Mouse (Mus musculus): ENCODE measurements around the gene Cwc22. TPM values are rescaled to one million over a fixed set of nuclear protein-coding genes. Genes with fewer than 3 reads are reported as not detected.

The Cwc22 gene
- polyA plus RNA-seq, 1 experiment from 2014 or later, result 32.8 TPM

DNA sequence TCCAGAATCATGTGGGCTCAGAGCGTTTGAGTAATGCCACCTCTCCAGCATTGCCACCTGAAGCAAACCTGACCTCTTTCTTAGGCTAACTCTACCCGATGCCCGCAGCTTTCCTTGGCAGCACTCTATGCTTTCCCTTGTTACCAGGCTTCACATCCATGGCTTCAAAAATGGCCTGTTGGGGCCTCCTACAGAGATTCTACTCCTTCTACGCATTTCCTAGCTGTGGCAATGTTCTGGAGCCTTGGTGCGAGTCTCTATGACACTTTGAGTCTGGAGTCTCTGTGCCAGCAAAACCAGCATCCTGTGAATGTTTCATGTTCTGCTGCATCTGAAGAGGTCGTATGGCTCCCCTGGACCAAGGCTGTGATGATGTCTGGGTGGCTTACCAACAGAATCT is 69.8 kb downstream of the Cwc22 start:
- Histone ChIP-seq H3K4me1 (ENCODE audit: insufficient read depth, low read length) (no peaks in the 10 kb centered on the region), H3K9me3 (ENCODE audit: low read length) (no peaks in the 10 kb centered on the region), H3K27ac (ENCODE audit: low read length) (no peak overlapping the region), H3K27me3 (ENCODE audit: insufficient read depth, low read length) (no peaks in the 10 kb centered on the region), H3K4me2 (replicated peaks; ENCODE audit: low read depth, low read length) (no peak overlapping the region), H3K9ac (replicated peaks; ENCODE audit: low read length) (no peak overlapping the region), H3K4me3 (ENCODE audit: low read length) (no peak overlapping the region), H3K36me3 (ENCODE audit: insufficient read depth, low read length) (no peaks in the 10 kb centered on the region)
- 89% methylated on average over 6 of the region's 6 CpGs for WGBS
- no peak for ATAC-seq (ENCODE audit: low FRiP score, low TSS enrichment)

DNA sequence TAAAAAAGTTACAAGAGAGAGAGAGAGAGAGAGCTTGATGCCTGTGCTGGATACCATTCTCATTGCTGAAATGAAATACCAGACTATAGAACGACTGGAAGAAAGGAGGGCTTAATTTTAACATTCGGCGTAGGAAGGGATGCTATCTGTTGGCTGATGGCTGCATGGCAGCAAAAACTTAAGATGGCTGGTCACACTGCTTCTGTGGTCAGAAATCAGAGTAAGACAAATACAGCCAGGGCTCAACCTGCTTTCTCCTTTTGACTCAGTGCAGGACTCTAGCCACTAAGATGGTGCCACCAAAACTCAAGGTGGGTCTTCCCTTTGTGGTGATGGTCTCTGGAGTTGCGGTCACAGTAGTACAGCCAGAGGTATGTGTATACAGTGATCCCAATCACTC is 70.7 kb downstream of the Cwc22 start:
- no peak overlapping the region for H3K27ac ChIP-seq (ENCODE audit: low read length)
- no peaks in the 10 kb centered on the region for H3K4me1 ChIP-seq (ENCODE audit: insufficient read depth, low read length)
- no peak overlapping the region for H3K4me2 ChIP-seq (replicated peaks; ENCODE audit: low read depth, low read length)
- no peaks in the 10 kb centered on the region for H3K9me3 ChIP-seq (ENCODE audit: low read length)
- H3K36me3 ChIP-seq (ENCODE audit: insufficient read depth, low read length), result no peaks in the 10 kb centered on the region
- H3K27me3 ChIP-seq (ENCODE audit: insufficient read depth, low read length), result no peaks in the 10 kb centered on the region
- ATAC-seq (ENCODE audit: low FRiP score, low TSS enrichment), result no peak
- WGBS, result 95% methylated on average over 4 of the region's 4 CpGs
- H3K9ac ChIP-seq (replicated peaks; ENCODE audit: low read length), result no peak overlapping the region
- H3K4me3 ChIP-seq (ENCODE audit: low read length), result no peak overlapping the region

DNA sequence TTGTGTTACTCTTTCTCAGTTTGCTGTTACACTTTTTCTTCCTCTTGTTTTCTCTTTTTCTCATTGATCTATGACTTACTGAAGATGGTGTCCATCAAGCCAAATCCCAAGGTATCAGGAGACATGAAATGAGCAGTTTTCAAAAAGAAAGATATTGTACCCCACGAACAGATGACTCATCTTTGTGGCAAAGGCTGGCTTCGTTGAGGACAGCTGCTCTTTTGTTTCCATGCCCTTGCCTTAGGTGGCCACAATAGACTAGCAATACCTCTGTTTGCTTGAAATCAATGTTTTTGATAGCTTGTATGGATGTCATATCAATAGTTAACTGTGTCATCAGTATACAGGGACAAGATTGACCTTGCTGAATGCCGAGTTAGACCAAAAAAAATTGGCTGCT is 71.5 kb downstream of the Cwc22 start:
- Histone ChIP-seq H3K4me1 (ENCODE audit: insufficient read depth, low read length) (no peaks in the 10 kb centered on the region), H3K9ac (replicated peaks; ENCODE audit: low read length) (no peak overlapping the region), H3K4me2 (replicated peaks; ENCODE audit: low read depth, low read length) (no peak overlapping the region), H3K27ac (ENCODE audit: low read length) (no peak overlapping the region), H3K9me3 (ENCODE audit: low read length) (no peaks in the 10 kb centered on the region), H3K36me3 (ENCODE audit: insufficient read depth, low read length) (no peaks in the 10 kb centered on the region), H3K27me3 (ENCODE audit: insufficient read depth, low read length) (no peaks in the 10 kb centered on the region), H3K4me3 (ENCODE audit: low read length) (no peak overlapping the region)
- ATAC-seq (ENCODE audit: low FRiP score, low TSS enrichment), result no peak
- WGBS, result 84% methylated on average over 3 of the region's 3 CpGs

DNA sequence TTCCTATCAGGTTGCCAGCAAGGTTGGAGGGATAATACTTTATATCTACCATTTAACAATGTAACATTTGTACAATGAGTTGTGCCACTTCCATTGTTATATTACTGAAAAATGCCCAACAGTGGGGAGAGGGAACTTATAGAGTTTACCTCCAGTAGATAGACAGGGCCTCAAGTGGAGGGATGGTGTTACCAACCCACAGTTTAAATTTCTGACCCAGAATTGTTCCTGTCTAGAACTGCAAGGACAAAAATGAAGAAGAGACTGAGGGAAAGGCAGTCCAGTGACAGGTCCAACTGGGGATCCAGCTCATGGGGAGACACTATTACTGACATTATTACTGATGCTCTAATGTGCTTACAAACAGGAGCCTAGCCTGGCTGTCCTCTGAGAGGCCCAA is 72.4 kb downstream of the Cwc22 start:
- H3K4me1 ChIP-seq (ENCODE audit: insufficient read depth, low read length), result no peaks in the 10 kb centered on the region
- no peak for ATAC-seq (ENCODE audit: low FRiP score, low TSS enrichment)
- H3K27ac ChIP-seq (ENCODE audit: low read length), result no peak overlapping the region
- H3K9me3 ChIP-seq (ENCODE audit: low read length), result no peaks in the 10 kb centered on the region
- H3K36me3 ChIP-seq (ENCODE audit: insufficient read depth, low read length), result no peaks in the 10 kb centered on the region
- H3K9ac ChIP-seq (replicated peaks; ENCODE audit: low read length), result no peak overlapping the region
- no peak overlapping the region for H3K4me2 ChIP-seq (replicated peaks; ENCODE audit: low read depth, low read length)
- no peaks in the 10 kb centered on the region for H3K27me3 ChIP-seq (ENCODE audit: insufficient read depth, low read length)
- H3K4me3 ChIP-seq (ENCODE audit: low read length), result no peak overlapping the region

DNA sequence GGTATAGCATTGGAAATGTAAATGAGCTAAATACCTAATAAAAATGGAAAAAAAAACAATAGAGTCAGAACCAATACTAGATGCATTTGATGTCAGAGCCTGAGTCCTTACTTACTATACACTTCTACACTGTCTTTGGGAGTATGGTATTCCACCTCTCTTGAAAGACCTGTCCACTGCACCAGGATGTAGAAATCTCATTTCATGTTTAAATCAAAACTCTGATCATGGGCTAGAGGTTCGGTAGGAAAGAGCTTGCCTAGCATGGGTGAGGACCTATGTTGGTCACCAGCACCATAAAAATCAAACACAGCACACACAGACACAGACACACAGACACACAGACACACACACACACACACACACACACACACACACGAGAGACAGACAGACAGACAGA is 73.5 kb downstream of the Cwc22 start:
- WGBS, result 78% methylated on average over 2 of the region's 2 CpGs
- no peaks in the 10 kb centered on the region for H3K27me3 ChIP-seq (ENCODE audit: insufficient read depth, low read length)
- no peaks in the 10 kb centered on the region for H3K36me3 ChIP-seq (ENCODE audit: insufficient read depth, low read length)
- no peak overlapping the region for H3K4me3 ChIP-seq (ENCODE audit: low read length)
- H3K4me1 ChIP-seq (ENCODE audit: insufficient read depth, low read length), result no peaks in the 10 kb centered on the region
- ATAC-seq (ENCODE audit: low FRiP score, low TSS enrichment), result no peak
- no peak overlapping the region for H3K4me2 ChIP-seq (replicated peaks; ENCODE audit: low read depth, low read length)
- H3K27ac ChIP-seq (ENCODE audit: low read length), result no peak overlapping the region
- H3K9ac ChIP-seq (replicated peaks; ENCODE audit: low read length), result no peak overlapping the region
- no peaks in the 10 kb centered on the region for H3K9me3 ChIP-seq (ENCODE audit: low read length)

DNA sequence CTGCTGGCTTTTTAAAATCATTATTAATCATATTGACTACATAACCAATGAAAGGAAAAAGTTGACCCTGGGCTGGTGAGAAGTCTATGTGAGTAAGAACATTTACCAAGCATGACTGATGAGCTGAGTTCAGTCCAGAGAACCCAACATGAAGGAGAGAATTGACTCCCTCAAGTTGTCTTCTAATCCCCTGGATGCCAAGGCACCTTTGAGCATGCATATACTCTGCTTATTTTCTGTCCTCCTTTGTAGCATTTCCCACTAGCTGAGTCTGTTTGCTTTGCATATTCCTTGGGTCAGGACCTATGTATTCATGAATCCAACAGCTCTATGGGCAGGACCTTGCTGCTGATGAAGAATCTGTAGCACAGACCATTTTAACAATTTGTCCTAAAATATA is 75.0 kb downstream of the Cwc22 start:
- Histone ChIP-seq H3K36me3 (ENCODE audit: insufficient read depth, low read length) (no peaks in the 10 kb centered on the region), H3K27ac (ENCODE audit: low read length) (no peak overlapping the region), H3K9ac (replicated peaks; ENCODE audit: low read length) (no peak overlapping the region), H3K4me1 (ENCODE audit: insufficient read depth, low read length) (no peaks in the 10 kb centered on the region), H3K9me3 (ENCODE audit: low read length) (no peaks in the 10 kb centered on the region), H3K4me3 (ENCODE audit: low read length) (no peak overlapping the region), H3K27me3 (ENCODE audit: insufficient read depth, low read length) (no peaks in the 10 kb centered on the region), H3K4me2 (replicated peaks; ENCODE audit: low read depth, low read length) (no peak overlapping the region)
- no peak for ATAC-seq (ENCODE audit: low FRiP score, low TSS enrichment)

DNA sequence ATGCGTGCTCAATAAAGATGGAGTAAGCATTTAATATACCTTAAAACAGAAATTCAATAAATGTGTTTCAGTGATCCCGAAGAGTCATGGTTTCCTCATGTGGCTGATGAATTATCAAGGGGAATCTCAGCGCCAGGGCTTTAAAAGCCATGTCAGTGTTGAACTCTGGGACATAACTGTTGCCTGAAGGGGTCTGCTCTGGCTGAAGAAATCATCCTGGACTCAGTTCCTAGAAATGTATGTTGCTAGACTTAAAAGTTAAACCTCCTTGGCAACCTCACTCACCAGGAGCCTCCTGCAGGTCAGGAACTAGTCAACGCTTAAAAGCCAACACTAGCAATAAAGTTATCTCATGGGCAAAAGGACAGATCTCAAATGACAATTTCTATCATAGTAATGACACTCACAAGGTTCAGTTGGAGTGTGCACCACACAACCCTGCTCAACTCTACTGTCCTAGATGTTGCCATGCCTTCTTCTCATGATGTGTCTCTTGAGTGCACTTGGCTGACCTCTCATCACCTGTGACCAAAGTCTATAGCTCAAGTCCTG is 76.4 kb downstream of the Cwc22 start:
- Histone ChIP-seq H3K27me3 (ENCODE audit: insufficient read depth, low read length) (no peaks in the 10 kb centered on the region), H3K9ac (replicated peaks; ENCODE audit: low read length) (no peak overlapping the region), H3K4me3 (ENCODE audit: low read length) (no peak overlapping the region), H3K36me3 (ENCODE audit: insufficient read depth, low read length) (no peaks in the 10 kb centered on the region), H3K4me2 (replicated peaks; ENCODE audit: low read depth, low read length) (no peak overlapping the region), H3K4me1 (ENCODE audit: insufficient read depth, low read length) (no peaks in the 10 kb centered on the region), H3K9me3 (ENCODE audit: low read length) (no peaks in the 10 kb centered on the region), H3K27ac (ENCODE audit: low read length) (no peak overlapping the region)
- no peak for ATAC-seq (ENCODE audit: low FRiP score, low TSS enrichment)
- WGBS, result 85% methylated on average over 4 of the region's 4 CpGs

DNA sequence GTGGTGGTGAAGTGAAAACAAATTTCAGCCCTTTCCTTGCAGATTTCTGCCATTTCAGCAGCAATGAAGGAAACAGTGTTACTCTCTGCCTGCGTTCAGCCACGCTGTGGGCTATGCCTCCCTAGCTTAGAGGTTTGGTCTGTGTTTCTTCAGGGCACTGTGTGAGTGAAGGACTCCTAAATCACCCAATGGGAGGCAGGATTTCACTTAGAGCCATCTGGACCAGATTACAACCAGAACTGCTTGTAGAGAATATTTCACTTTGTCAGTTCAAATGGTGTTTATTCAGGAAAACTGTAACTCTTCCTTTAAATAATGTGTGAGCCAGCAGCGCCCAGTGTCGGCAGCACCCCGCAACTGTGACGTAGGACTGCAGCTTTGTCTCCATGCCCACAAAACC is 82.2 kb downstream of the Cwc22 start:
- no peaks in the 10 kb centered on the region for H3K4me1 ChIP-seq (ENCODE audit: insufficient read depth, low read length)
- ATAC-seq (ENCODE audit: low FRiP score, low TSS enrichment), result peak; percentile 57; the same call in 1 of the 2 replicates

DNA sequence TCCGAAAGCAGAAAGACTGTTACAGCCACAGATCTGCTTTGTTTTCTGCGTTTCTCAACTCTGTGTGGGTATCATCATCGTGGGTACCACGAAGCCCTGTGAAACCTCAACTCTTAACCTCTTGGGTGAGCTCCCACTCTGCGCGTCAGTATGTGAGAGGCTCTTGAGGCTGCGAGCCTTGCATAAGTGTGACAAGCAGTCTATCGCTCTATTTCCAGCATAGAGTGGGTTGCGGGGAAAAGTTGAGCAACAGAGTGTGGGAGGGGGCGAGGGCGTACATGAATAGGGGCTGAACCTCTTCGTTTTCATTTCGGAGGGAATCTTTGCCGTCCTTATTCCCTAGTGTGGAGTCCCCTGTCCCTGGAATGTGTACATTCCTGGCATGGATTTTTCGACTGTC is 82.7 kb downstream of the Cwc22 start:
- H3K27me3 ChIP-seq (ENCODE audit: insufficient read depth, low read length), result no peaks in the 10 kb centered on the region
- no peaks in the 10 kb centered on the region for H3K9me3 ChIP-seq (ENCODE audit: low read length)
- H3K4me3 ChIP-seq (ENCODE audit: low read length), result peak overlapping the region; percentile 29
- 49% methylated on average over 15 of the region's 15 CpGs for WGBS
- H3K4me1 ChIP-seq (ENCODE audit: insufficient read depth, low read length), result no peaks in the 10 kb centered on the region
- H3K27ac ChIP-seq (ENCODE audit: low read length), result no peak overlapping the region
- peak; percentile 42; the same call in 1 of the 2 replicates for ATAC-seq (ENCODE audit: low FRiP score, low TSS enrichment)
- H3K9ac ChIP-seq (replicated peaks; ENCODE audit: low read length), result 0 out of 2 replicates have a peak overlapping the region, but pooled peaks have one; percentile 29
- H3K4me2 ChIP-seq (replicated peaks; ENCODE audit: low read depth, low read length), result peak overlapping the region; percentile 48
- H3K36me3 ChIP-seq (ENCODE audit: insufficient read depth, low read length), result no peaks in the 10 kb centered on the region

More for the DNA sequence above, 82.2 kb downstream of the Cwc22 start:
- no peaks in the 10 kb centered on the region for H3K36me3 ChIP-seq (ENCODE audit: insufficient read depth, low read length)
- no peaks in the 10 kb centered on the region for H3K27me3 ChIP-seq (ENCODE audit: insufficient read depth, low read length)
- H3K4me3 ChIP-seq (ENCODE audit: low read length), result peak overlapping the region; percentile 29
- no peaks in the 10 kb centered on the region for H3K9me3 ChIP-seq (ENCODE audit: low read length)
- H3K4me2 ChIP-seq (replicated peaks; ENCODE audit: low read depth, low read length), result peak overlapping the region; percentile 48
- 0 out of 2 replicates have a peak overlapping the region, but pooled peaks have one; percentile 29 for H3K9ac ChIP-seq (replicated peaks; ENCODE audit: low read length)
- 20% methylated on average over 6 of the region's 6 CpGs for WGBS
- H3K27ac ChIP-seq (ENCODE audit: low read length), result no peak overlapping the region

DNA sequence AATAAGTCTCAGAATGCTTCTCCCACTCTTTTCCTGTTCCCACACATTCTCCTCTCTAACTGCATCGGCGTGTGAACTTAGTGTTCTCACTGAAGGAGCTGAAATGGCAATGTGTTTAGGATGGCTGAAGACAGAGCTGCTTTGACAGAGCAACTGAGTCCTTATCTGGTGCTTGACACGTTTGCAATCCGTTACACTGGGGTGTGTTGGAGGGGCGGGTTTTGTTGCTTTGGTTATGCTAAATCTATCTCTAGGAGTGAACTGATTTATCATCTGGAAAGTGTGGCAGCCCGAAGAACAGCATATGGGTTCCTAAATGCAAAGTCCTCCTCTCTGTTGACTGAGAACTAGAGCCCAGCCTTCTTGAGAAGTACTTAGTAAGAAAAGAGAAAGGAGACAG is 104.7 kb downstream of the Cwc22 start:
- Histone ChIP-seq H3K27me3 (ENCODE audit: insufficient read depth, low read length) (no peaks in the 10 kb centered on the region), H3K4me2 (replicated peaks; ENCODE audit: low read depth, low read length) (no peak overlapping the region), H3K36me3 (ENCODE audit: insufficient read depth, low read length) (no peaks in the 10 kb centered on the region), H3K9me3 (ENCODE audit: low read length) (no peaks in the 10 kb centered on the region), H3K9ac (replicated peaks; ENCODE audit: low read length) (no peak overlapping the region), H3K27ac (ENCODE audit: low read length) (no peak overlapping the region), H3K4me3 (ENCODE audit: low read length) (no peak overlapping the region), H3K4me1 (ENCODE audit: insufficient read depth, low read length) (no peaks in the 10 kb centered on the region)
- no peak for ATAC-seq (ENCODE audit: low FRiP score, low TSS enrichment)
- WGBS, result 42% methylated on average over 6 of the region's 6 CpGs
